Mouse (Mus musculus) stomach, postnatal 0 days (tissue): ENCODE data around the gene Nudt13.
"Not testable (repeated sequence)": the region's sequence is repeated elsewhere in the genome, so short reads cannot be mapped to it uniquely, and the experiment has no call there.

ENCODE experiments used
- CTCF ChIP-seq: IDR thresholded peaks from 2 replicates; pipeline ENCODE4 v1.5.1; 2016; ENCODE audit warnings: antibody characterized with exemption, low read depth, mild to moderate bottlenecking, moderate library complexity
- EP300 ChIP-seq: optimal IDR thresholded peaks from 2 replicates; pipeline ENCODE3; 2016; ENCODE audit warnings: antibody characterized with exemption

- not testable (repeated sequence) for TF ChIP-seq CTCF, EP300
Measured at GRCm38 (mm10) chr14:20305085-20305484, 10.6 kb downstream of the Nudt13 start.
